Mouse (Mus musculus) frontal cortex, postnatal 10 days (tissue): ENCODE measurements at regions not wholly inside any gene's neighbourhood (a gene's known extent, or its start where the extent isn't known, plus 50 kb on each side); places are given as distances from the start of the nearest gene placed in this dataset.

Source experiments
- DNase-seq, 2 experiments: peaks; one replicate each; pipeline ENCODE4 v3.0.0; 2022; ENCODE audit warnings: low spot score in 2 of 2, mixed read lengths in 1 of 2

DNA sequence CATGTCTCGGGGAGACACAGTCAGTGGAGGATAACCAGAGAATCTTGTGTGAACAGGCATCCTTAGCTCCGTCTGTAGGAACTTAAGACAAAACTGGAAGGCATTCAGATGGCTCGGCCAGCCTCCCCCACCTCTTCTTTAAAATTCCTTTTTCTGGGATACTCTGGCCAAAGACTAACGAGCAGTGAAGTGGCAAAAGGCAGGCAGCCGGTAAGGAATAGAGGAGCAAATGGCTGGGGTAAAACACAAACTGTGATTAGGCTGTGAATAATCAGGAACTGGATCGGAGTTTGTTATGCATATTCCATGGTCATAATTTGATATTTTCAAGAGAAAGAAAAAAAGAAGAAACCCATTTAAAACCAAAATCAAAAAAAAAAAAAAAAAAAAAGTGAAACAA lies 287.8 kb upstream of the Vrk2 start:
- DNase-seq = no peak
